In the genomic region with DNA sequence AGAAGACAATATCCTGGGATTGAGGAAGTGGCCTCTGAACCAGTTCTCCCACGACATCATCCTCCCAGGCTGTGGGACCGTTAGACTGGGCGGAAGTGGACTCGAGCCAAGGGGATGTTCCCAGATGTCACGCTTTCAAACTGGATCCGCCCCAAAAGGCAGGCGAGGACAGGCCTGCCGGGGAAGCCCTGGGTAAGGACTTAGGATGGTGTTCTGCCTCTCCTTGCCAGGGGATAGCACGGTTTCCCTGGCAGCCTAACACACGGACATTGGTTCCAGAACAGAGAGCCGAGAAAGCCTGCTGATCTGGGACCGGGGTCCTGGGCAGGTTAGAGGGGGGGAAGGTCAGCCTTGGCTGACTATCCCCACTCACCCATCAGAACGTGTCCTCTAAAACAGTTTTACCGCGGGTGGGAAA, we compare ENCODE assay signal across 8 mouse cellular contexts. TPM values are rescaled to one million over a fixed set of nuclear protein-coding genes. Genes with fewer than 3 reads are reported as not detected.
A peak's percentile ranks its signal among the peaks of the same experiment; 100 is the strongest.
DNase-seq lines count a peak whose midpoint lies in the region; ATAC-seq lines count a peak whose summit lies in the region.

No protein-coding gene starts in this region.

- WGBS in hindbrain, embryonic 11.5 days: under 1% methylated on average over 15 of the region's 15 CpGs
- under 1% methylated on average over 15 of the region's 15 CpGs for WGBS in lung, embryonic 16.5 days
- 1% methylated on average over 15 of the region's 15 CpGs for WGBS in neural tube, embryonic 15.5 days

- peak; percentile 79 for DNase-seq in NIH3T3 (ENCODE audit: low read depth)
- DNase-seq in cerebellum, adult 9-10 months: peak; percentile 76
- DNase-seq in frontal cortex, postnatal 36 days (ENCODE audit: low spot score in 2 of 2): peak; percentile 59 to 65
- DNase-seq in hindbrain, embryonic 11.5 days (ENCODE audit: low spot score): peak; percentile 70
- peak; percentile 68 to 80 for DNase-seq in layer of hippocampus, postnatal 14 days (ENCODE audit: low spot score in 2 of 2)
- DNase-seq in T-cell, adult 2 months (ENCODE audit: low spot score): no peak

- H3K9ac ChIP-seq in hindbrain, embryonic 11.5 days (ENCODE audit: low read depth, low read length): peak overlapping the region; percentile 99
- H3K9ac ChIP-seq in lung, embryonic 16.5 days (ENCODE audit: low read length): peak overlapping the region; percentile 95
- H3K9ac ChIP-seq in neural tube, embryonic 15.5 days (replicated peaks): peak overlapping the region; percentile 94

- no peak for ATAC-seq in hindbrain, embryonic 11.5 days (ENCODE audit: low FRiP score)
- ATAC-seq in lung, embryonic 16.5 days (ENCODE audit: low read depth): peak; percentile 36
- no peak for ATAC-seq in neural tube, embryonic 15.5 days (ENCODE audit: low FRiP score)

- peak overlapping the region; percentile 97 for H3K4me3 ChIP-seq in hindbrain, embryonic 11.5 days (ENCODE audit: low read depth, low read length)
- H3K4me3 ChIP-seq in lung, embryonic 16.5 days (ENCODE audit: low read length): peak overlapping the region; percentile 80
- peak overlapping the region; percentile 84 for H3K4me3 ChIP-seq in neural tube, embryonic 15.5 days (replicated peaks)

- no peaks in the 10 kb centered on the region for H3K9me3 ChIP-seq in hindbrain, embryonic 11.5 days (ENCODE audit: control insufficient read depth, low read length)
- no peaks in the 10 kb centered on the region for H3K9me3 ChIP-seq in lung, embryonic 16.5 days (ENCODE audit: control insufficient read depth, low read length)
- no peaks in the 10 kb centered on the region for H3K9me3 ChIP-seq in neural tube, embryonic 15.5 days (replicated peaks)

- H3K27ac ChIP-seq in hindbrain, embryonic 11.5 days (ENCODE audit: low read depth, low read length): 0 out of 2 replicates have a peak overlapping the region, but pooled peaks have one; percentile 31
- H3K27ac ChIP-seq in lung, embryonic 16.5 days (ENCODE audit: low read length): peak overlapping the region; percentile 95
- H3K27ac ChIP-seq in neural tube, embryonic 15.5 days (replicated peaks): peak overlapping the region; percentile 99

- peaks cover 17% of the 10 kb centered on the region for H3K4me1 ChIP-seq in hindbrain, embryonic 11.5 days (replicated peaks; ENCODE audit: control insufficient read depth, insufficient read depth, low read length)
- H3K4me1 ChIP-seq in lung, embryonic 16.5 days (replicated peaks; ENCODE audit: control insufficient read depth, insufficient read depth, low read length): peaks cover 49% of the 10 kb centered on the region
- peaks cover 65% of the 10 kb centered on the region for H3K4me1 ChIP-seq in neural tube, embryonic 15.5 days

- H3K4me2 ChIP-seq in hindbrain, embryonic 11.5 days (replicated peaks; ENCODE audit: low read depth, low read length): peak overlapping the region; percentile 89
- H3K4me2 ChIP-seq in lung, embryonic 16.5 days (ENCODE audit: low read depth, low read length): peak overlapping the region; percentile 65
- H3K4me2 ChIP-seq in neural tube, embryonic 15.5 days: peak overlapping the region; percentile 98

- H3K27me3 ChIP-seq in hindbrain, embryonic 11.5 days (ENCODE audit: control insufficient read depth, insufficient read depth, low read length): no peaks in the 10 kb centered on the region
- H3K27me3 ChIP-seq in lung, embryonic 16.5 days (ENCODE audit: control insufficient read depth, insufficient read depth, low read depth, low read length): no peaks in the 10 kb centered on the region
- H3K27me3 ChIP-seq in neural tube, embryonic 15.5 days (replicated peaks): no peaks in the 10 kb centered on the region

- H3K36me3 ChIP-seq in hindbrain, embryonic 11.5 days (ENCODE audit: control insufficient read depth, insufficient read depth, low read length): no peaks in the 10 kb centered on the region
- H3K36me3 ChIP-seq in lung, embryonic 16.5 days (ENCODE audit: control insufficient read depth, insufficient read depth, low read length): no peaks in the 10 kb centered on the region
- H3K36me3 ChIP-seq in neural tube, embryonic 15.5 days: peaks cover 7% of the 10 kb centered on the region

RNA-seq across cellular contexts. Expression of a gene that starts 1.4 kb away (rescaled TPM):
- polyA plus RNA-seq in hindbrain, embryonic 11.5 days (2014; fragmentation: Nextera tagmentation; extraction: Ambion mirVana): 7.2 and 9.8 TPM in 2 replicates
- 10 to 100 TPM; 63.0 to 66.5 TPM for total RNA-seq in layer of hippocampus, postnatal 14 days (2021)
- 4.0 and 4.1 TPM in 2 replicates for polyA plus RNA-seq in lung, embryonic 16.5 days (2015; fragmentation: Nextera tagmentation; extraction: Ambion mirVana)
- polyA plus RNA-seq in neural tube, embryonic 15.5 days (2015; fragmentation: Nextera tagmentation; extraction: Ambion mirVana): 3.3 and 4.9 TPM in 2 replicates

RNA-seq across cellular contexts. Expression of a gene that starts 9.2 kb away (rescaled TPM):
- polyA plus RNA-seq in hindbrain, embryonic 11.5 days (2014; fragmentation: Nextera tagmentation; extraction: Ambion mirVana): not detected in 2 replicates
- not detected for total RNA-seq in layer of hippocampus, postnatal 14 days (2021)
- polyA plus RNA-seq in lung, embryonic 16.5 days (2015; fragmentation: Nextera tagmentation; extraction: Ambion mirVana): not detected in 2 replicates
- polyA plus RNA-seq in neural tube, embryonic 15.5 days (2015; fragmentation: Nextera tagmentation; extraction: Ambion mirVana): 0.43 TPM in 1 of 2 replicates, not detected in the other

RNA-seq across cellular contexts. Expression of a gene that starts 57.4 kb away (rescaled TPM):
- 23.6 and 29.9 TPM in 2 replicates for polyA plus RNA-seq in hindbrain, embryonic 11.5 days (2014; fragmentation: Nextera tagmentation; extraction: Ambion mirVana)
- total RNA-seq in layer of hippocampus, postnatal 14 days (2021): 10 to 100 TPM; 14.3 to 14.5 TPM
- polyA plus RNA-seq in lung, embryonic 16.5 days (2015; fragmentation: Nextera tagmentation; extraction: Ambion mirVana): 30.2 and 32.4 TPM in 2 replicates
- 11.9 and 14.6 TPM in 2 replicates for polyA plus RNA-seq in neural tube, embryonic 15.5 days (2015; fragmentation: Nextera tagmentation; extraction: Ambion mirVana)

Comparison
In these comparisons a context has a peak if more than half of its experiments do, and no peak if none do; other contexts are left out.
1. H3K27ac ChIP-seq: peak in every context shown above with its lines; median percentile 99 in neural tube, embryonic 15.5 days; 95 in lung, embryonic 16.5 days; 31 in hindbrain, embryonic 11.5 days.